Mouse (Mus musculus): ENCODE data around the gene Mid2. TPM values are rescaled to one million over a fixed set of nuclear protein-coding genes. Genes with fewer than 3 reads are reported as not detected.

The Mid2 gene
- 12.3 and 13.2 TPM in 2 replicates for polyA plus RNA-seq (2012; rRNA removed)

DNA sequence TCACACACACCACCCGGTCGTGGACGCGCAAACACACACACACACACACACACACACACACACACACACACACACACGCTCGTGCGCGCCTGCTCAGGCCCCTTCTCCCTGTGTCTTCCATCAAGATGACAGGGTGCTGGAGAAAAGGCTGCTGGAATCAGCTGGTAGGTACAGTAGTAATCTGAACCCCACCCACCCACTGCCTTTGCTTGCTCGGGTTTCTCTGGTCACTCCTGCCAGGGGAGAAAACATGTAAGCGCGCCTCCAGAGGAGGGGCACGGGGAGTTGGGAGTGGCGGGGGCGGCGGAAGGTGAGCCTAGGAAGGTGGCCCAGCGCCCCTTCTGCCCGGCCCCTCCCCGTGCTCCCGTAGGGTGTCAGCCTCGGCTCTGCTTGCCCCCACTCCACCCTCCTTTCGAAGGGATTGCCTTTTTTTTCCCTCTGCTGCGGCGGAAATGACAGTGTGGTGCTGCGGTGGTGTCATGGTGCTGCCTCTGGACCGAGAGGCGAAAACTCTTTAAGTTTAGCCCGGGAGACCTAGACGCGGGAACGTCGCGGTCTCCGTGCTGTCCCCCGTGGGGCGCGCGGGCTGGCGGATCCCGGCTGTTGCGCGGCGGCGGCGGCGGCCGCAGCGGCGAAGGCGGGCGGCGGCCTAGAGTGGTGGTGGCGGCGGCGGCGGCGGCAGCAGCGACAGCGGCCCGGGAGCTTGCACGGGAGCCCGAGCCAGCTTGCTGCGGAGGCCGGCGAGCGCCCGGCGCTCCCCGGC is at the start of gene Mid2:
Gene Mid2 (plus strand): TSS at position 121 of the 763 bp plus-strand sequence.

DNA sequence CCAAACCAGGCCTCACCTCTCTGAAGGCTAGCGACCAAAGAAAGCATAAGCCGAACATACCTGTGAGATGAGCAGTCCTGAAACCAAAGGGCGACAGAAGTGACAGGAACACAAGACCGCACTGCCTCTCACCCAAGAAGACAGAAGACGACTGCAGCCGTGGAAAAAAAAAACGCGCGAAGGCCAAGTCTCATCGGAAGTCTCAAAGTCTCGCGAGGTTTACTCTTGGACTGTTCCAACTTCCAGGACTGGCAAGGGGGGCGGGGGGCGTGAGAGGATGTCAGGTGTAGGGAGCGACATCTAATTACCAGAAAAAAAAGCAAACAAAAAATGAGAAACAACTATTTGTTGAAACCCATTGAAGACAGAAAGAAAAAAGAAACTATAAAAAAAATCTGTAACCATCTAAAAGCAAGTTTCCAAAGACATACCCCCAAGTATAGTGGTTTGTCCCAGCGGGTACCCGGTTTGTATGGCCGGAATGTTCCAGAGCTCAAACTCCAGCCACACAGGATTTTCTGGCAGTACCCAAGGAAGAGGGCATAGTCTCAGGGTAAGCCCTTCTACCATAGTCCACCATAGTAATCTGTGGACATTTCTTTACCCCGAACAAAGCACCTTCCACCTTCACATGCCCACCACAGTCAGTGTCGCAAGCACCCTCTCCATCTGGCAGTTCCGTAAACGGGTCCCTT is 149.1 kb downstream of the Mid2 start, which contains the start of gene Tex13b:
Gene Tex13b (minus strand): TSS at position 122 of the 695 bp plus-strand sequence.

Other genes starting within 250 kb of the Mid2 start
- 47.6 and 50.3 TPM in 2 replicates for gene Prps1, start 208.0 kb upstream of the Mid2 start, polyA plus RNA-seq (2012; rRNA removed)
- gene Tsc22d3, start 63.9 kb upstream of the Mid2 start, polyA plus RNA-seq (2012; rRNA removed), result 62.7 and 67.1 TPM in 2 replicates
- gene Tex13b, start 148.8 kb downstream of the Mid2 start, polyA plus RNA-seq (2012; rRNA removed), result not detected in 2 replicates
- 0.08 and 0.10 TPM in 2 replicates for gene Vsig1, start 243.0 kb downstream of the Mid2 start, polyA plus RNA-seq (2012; rRNA removed)

Data from central nervous system, embryonic 18 days (tissue).